Mouse (Mus musculus): Measurements from ENCODE around the gene Prpf18.

GRCm38 (mm10) chr2:4575975-4576374, 75.9 kb downstream of the Prpf18 start:
- TF ChIP-seq GATA1 (IDR thresholded peaks at IDR 0.05; ENCODE audit: borderline replicate concordance, low read length), result no peak
- no peak for TF ChIP-seq FLI1 (IDR thresholded peaks at IDR 0.05; ENCODE audit: low read length)

All from megakaryocyte, embryonic 14.5 days (primary cell).